Mouse (Mus musculus) embryonic facial prominence, embryonic 14.5 days (tissue): ENCODE results near the gene Nars2. TPM values are rescaled to one million over a fixed set of nuclear protein-coding genes. Genes with fewer than 3 reads are reported as not detected.

ENCODE experiments used
- ATAC-seq: fragments of 200-750 bp; cut with Nextera tagmentation; 2 replicates; pipeline ENCODE4 v1.8.0; 2017; ENCODE audit warnings: low read depth, moderate number of reproducible peaks, moderate TSS enrichment
- DNase-seq: peaks from one replicate; pipeline ENCODE4 v3.0.0-alpha.2; 2015; ENCODE audit warnings: low spot score
- H3K27ac ChIP-seq: fragments of 300-500 bp; sonication (generic); replicated peaks from 2 replicates; pipeline ENCODE4 v1.5.1; 2014; ENCODE audit warnings: low read depth, mild to moderate bottlenecking, low read length, moderate library complexity
- H3K27me3 ChIP-seq: fragments of 300-500 bp; sonication (generic); replicated peaks from 2 replicates; pipeline ENCODE4 v1.6.1; 2014; ENCODE audit warnings: low read length; ENCODE audit not compliant: control insufficient read depth, insufficient read depth
- H3K36me3 ChIP-seq: fragments of 300-500 bp; sonication (generic); 2 replicates; pipeline ENCODE4 v1.6.1; 2014; ENCODE audit warnings: low read length, mixed read lengths; ENCODE audit not compliant: control insufficient read depth, insufficient read depth
- H3K4me1 ChIP-seq: fragments of 300-500 bp; sonication (generic); 2 replicates; pipeline ENCODE4 v1.6.1; 2014; ENCODE audit warnings: antibody characterized with exemption, low read length; ENCODE audit not compliant: control insufficient read depth, insufficient read depth
- H3K4me2 ChIP-seq: fragments of 300-500 bp; sonication (generic); 2 replicates; pipeline ENCODE4 v1.6.1; 2014; ENCODE audit warnings: low read depth, mild to moderate bottlenecking, low read length, moderate library complexity, mixed read lengths
- H3K4me3 ChIP-seq: fragments of 300-500 bp; sonication (generic); 2 replicates; pipeline ENCODE4 v1.5.1; 2014; ENCODE audit warnings: low read depth, mild to moderate bottlenecking, low read length
- H3K9ac ChIP-seq: fragments of 300-500 bp; sonication (generic); 2 replicates; pipeline ENCODE4 v1.6.1; 2014; ENCODE audit warnings: low read depth, mild to moderate bottlenecking, low read length, moderate library complexity, mixed read lengths
- H3K9me3 ChIP-seq: fragments of 300-500 bp; sonication (generic); 2 replicates; pipeline ENCODE4 v1.6.1; 2016; ENCODE audit warnings: low read length; ENCODE audit not compliant: control insufficient read depth
- WGBS: fragments of 180-500 bp; shearing (Covaris S2); extraction: QIAGEN DNeasy Blood & Tissue Kit; methylation state at CpG from one replicate; pipeline ENCODE4 v1.1.7; 2014; 5-methylcytosine and 5-hydroxymethylcytosine counted together
- polyA plus RNA-seq: library from polyadenylated mRNA; unstranded; fragments of >200 nt; fragmentation: Nextera tagmentation; extraction: Ambion mirVana; gene quantifications from 2 replicates; pipeline ENCODE4 v1.2.1, GENCODE M21; 2014

Nars2 gene
- polyA plus RNA-seq, 1 experiment from 2014 or later: 19.2 TPM

DNA sequence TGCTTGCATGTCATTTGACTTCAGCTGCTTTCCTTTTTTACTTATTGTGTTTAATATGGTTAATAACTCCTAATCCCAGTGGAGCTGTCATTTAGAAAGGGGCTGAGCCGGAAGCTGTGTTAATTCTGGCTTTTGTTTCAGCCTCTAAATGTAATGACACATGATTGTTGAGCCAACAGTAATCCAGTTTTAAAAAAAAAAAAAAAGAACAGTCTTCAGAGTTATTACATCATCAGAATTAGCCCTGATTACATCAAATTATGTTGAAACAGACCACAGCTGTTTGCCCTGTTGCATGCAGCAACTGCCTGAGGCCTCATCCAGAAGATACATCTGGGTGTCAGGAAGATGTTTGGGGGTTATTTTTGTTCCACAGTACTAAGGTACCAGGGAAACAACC lies 123.7 kb downstream of the Nars2 start:
- WGBS: 49% methylated on average over 1 of the region's 1 CpGs

GRCm38 (mm10) chr7:97076977-97077376 lies 125.7 kb downstream of the Nars2 start:
- ATAC-seq: no peak
- no peak overlapping the region for H3K4me2 ChIP-seq
- DNase-seq: no peak
- H3K9me3 ChIP-seq: no peaks in the 10 kb centered on the region
- no peaks in the 10 kb centered on the region for H3K4me1 ChIP-seq
- H3K27ac ChIP-seq: no peak overlapping the region
- H3K27me3 ChIP-seq: no peaks in the 10 kb centered on the region
- no peak overlapping the region for H3K9ac ChIP-seq
- no peak overlapping the region for H3K4me3 ChIP-seq
- no peaks in the 10 kb centered on the region for H3K36me3 ChIP-seq

More for the DNA sequence above, 123.7 kb downstream of the Nars2 start:
- Histone ChIP-seq H3K9me3 (no peaks in the 10 kb centered on the region), H3K27ac (no peak overlapping the region), H3K4me1 (no peaks in the 10 kb centered on the region), H3K27me3 (no peaks in the 10 kb centered on the region), H3K36me3 (no peaks in the 10 kb centered on the region), H3K4me3 (no peak overlapping the region), H3K4me2 (no peak overlapping the region), H3K9ac (no peak overlapping the region)
- ATAC-seq: no peak
- DNase-seq: no peak

DNA sequence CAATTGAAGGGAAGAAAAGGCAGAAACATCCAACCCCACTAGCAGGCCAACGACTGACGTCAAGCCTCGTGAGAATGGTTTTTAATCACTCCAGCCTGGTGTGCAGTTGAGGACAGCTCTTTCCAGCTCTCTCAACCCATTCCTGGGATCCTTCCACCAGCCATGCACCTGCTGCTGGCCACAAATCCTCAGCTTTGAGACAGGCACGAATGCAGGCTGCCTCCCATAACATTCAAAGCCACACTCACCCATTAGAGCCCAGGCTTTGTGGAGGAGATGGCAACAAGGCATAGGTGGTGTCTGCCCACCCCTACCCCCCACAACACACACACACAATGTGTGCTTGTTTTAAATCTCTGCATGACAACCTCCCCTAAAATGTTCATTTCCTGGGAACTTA lies 127.4 kb downstream of the Nars2 start:
- H3K4me3 ChIP-seq: no peak overlapping the region
- no peaks in the 10 kb centered on the region for H3K27me3 ChIP-seq
- ATAC-seq (no peak), DNase-seq (no peak)
- H3K4me1 ChIP-seq: peaks cover 4% of the 10 kb centered on the region; the same call in 1 of the 2 replicates
- H3K4me2 ChIP-seq: no peak overlapping the region
- H3K36me3 ChIP-seq: no peaks in the 10 kb centered on the region
- H3K9me3 ChIP-seq: no peaks in the 10 kb centered on the region
- H3K27ac ChIP-seq: no peak overlapping the region
- WGBS: 34% methylated on average over 4 of the region's 4 CpGs
- H3K9ac ChIP-seq: no peak overlapping the region

DNA sequence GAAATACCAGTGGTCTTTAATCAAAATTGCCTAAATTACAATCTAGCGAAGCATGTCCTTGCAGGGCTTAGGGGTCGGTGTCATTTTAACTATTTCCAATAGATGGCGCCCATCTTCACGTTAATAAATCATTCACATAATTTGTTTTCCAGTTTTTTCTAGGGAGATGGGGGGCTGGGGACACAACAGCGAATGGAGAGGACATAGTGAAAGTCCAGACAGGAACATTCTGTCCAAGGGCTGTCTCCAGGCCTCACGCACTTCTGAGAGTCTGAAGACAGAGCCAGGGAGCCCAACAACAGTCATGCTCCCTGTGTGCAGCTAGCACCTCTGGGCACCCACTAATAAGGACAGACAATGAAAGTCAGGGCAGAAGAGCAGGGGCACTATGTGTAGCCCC lies 127.8 kb downstream of the Nars2 start:
- Histone ChIP-seq H3K4me2 (peak overlapping the region; percentile 31; the same call in 1 of the 2 replicates), H3K27me3 (no peaks in the 10 kb centered on the region), H3K27ac (no peak overlapping the region), H3K4me3 (no peak overlapping the region), H3K36me3 (no peaks in the 10 kb centered on the region), H3K4me1 (peaks cover 4% of the 10 kb centered on the region; the same call in 1 of the 2 replicates), H3K9ac (no peak overlapping the region), H3K9me3 (no peaks in the 10 kb centered on the region)
- peak; percentile 69 for DNase-seq
- no peak for ATAC-seq
- WGBS: 14% methylated on average over 6 of the region's 6 CpGs

- H3K27ac ChIP-seq: no peak overlapping the region
- DNase-seq (no peak), ATAC-seq (no peak)
Measured at GRCm38 (mm10) chr7:97079651-97080365, 128.5 kb downstream of the Nars2 start.

DNA sequence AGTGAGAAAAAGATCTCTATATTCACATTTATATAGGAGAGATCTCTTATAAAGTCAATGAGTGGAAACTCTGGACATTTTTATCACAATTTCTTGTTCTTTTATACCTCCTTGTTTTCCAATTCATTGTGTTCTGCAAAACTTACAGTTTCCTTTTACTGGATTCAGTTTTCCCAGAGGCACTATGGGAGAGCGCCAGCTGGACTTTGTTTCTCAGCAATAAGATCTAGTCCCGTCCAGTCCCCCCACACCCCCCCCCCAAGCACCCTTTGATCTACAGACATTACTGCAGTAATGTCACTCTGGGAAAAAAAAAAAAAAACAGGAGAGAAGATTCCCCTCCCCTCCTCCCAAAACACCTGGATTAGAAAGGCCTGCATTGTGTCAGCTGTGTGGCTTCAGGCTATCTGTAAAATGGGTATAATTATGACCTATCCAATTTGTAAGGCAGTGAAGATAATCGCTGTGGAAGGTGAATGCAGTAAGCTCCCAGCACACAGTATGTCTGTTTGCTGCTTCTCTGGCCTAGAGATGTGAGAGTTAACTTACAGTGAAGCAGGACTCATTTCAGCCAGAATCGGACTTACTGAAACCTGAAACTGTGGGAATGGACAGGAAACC lies 129.4 kb downstream of the Nars2 start:
- H3K4me1 ChIP-seq: peaks cover 4% of the 10 kb centered on the region; the same call in 1 of the 2 replicates
- no peaks in the 10 kb centered on the region for H3K9me3 ChIP-seq
- DNase-seq (peak; percentile 59), ATAC-seq (no peak)
- peak overlapping the region; percentile 75 for H3K27ac ChIP-seq
- WGBS: 17% methylated on average over 4 of the region's 4 CpGs
- H3K36me3 ChIP-seq: no peaks in the 10 kb centered on the region
- H3K9ac ChIP-seq: peak overlapping the region; percentile 88
- peak overlapping the region; percentile 84 for H3K4me2 ChIP-seq
- H3K4me3 ChIP-seq: peak overlapping the region; percentile 95
- no peaks in the 10 kb centered on the region for H3K27me3 ChIP-seq

More at GRCm38 (mm10) chr7:97079651-97080365, 128.5 kb downstream of the Nars2 start:
- no peak overlapping the region for H3K9ac ChIP-seq
- H3K4me1 ChIP-seq: peaks cover 4% of the 10 kb centered on the region; the same call in 1 of the 2 replicates
- no peak overlapping the region for H3K4me3 ChIP-seq
- 55% methylated on average over 4 of the region's 4 CpGs for WGBS
- H3K36me3 ChIP-seq: no peaks in the 10 kb centered on the region
- no peaks in the 10 kb centered on the region for H3K9me3 ChIP-seq
- H3K27me3 ChIP-seq: no peaks in the 10 kb centered on the region
- no peak overlapping the region for H3K4me2 ChIP-seq

DNA sequence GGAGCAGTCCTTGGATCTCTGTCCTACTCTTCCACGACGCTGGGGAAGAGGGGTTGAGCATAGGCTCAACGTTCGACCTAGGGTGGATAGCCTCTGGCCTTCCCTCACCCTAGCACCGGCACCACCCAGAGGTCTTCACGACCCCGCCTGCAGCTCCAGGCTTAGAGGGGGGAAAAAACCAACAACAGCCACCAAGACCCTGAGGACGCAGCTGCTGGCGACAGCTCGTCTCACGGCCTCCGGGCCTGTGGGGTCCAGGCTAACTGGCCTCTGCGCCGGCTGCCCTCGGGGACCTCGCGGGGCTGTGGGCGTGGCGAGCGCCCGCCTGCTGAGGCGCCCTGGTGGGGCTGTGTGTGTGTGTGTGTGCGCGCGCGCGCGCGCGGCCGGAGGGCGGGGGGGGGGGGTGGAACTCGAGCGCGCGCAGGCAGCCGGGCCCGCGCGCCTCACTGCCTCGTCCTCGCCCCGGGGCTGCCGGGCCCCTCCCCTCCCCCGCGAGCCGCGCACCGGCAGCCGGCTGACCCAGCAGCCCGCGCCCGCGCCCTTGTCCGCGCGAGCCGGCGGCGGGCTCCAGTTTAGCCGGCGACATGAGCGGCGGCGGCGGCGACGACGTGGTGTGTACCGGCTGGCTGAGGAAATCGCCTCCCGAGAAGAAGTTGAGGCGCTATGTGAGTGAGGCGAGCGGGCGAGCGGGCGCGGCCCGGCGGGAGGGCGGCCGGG lies 130.1 kb downstream of the Nars2 start, which contains the start of gene Gab2:
Gene Gab2 (plus strand): TSS at position 345 of the 717 bp plus-strand sequence.
- peak; percentile 83 for ATAC-seq
- Histone ChIP-seq H3K4me3 (peak within 1 kb of the TSS; percentile 95), H3K27me3 (no peaks in the 10 kb centered on the region), H3K4me2 (peak within 1 kb of the TSS; percentile 84), H3K9ac (peak within 1 kb of the TSS; percentile 88), H3K9me3 (no peaks in the 10 kb centered on the region), H3K4me1 (peaks cover 4% of the 10 kb centered on the region; the same call in 1 of the 2 replicates), H3K27ac (peak within 1 kb of the TSS; percentile 88), H3K36me3 (no peaks in the 10 kb centered on the region)
- WGBS: 0% methylated on average over 3 of the region's 83 CpGs
- DNase-seq: peak; percentile 75

DNA sequence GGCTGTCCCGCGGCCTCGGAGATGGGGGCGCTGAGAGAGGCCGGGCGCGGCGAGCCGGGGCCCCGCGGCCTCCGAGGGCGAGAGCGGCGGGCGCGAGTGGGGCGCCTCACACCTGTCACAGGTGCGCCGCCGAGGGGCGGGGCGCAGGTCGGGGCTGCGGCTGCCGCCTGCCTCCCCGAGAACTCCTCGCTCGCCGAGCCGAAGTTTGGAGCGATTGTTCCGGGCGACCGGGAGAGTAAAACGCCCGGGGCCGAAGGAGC lies 130.6 kb downstream of the Nars2 start:
- DNase-seq (no peak), ATAC-seq (peak; percentile 51; the same call in 1 of the 2 replicates)
- peak overlapping the region; percentile 88 for H3K27ac ChIP-seq
- no peaks in the 10 kb centered on the region for H3K9me3 ChIP-seq
- H3K4me2 ChIP-seq: peak overlapping the region; percentile 84
- H3K27me3 ChIP-seq: no peaks in the 10 kb centered on the region
- no CpG with 5 or more reads among the region's 38 CpGs for WGBS
- H3K4me3 ChIP-seq: peak overlapping the region; percentile 95
- no peaks in the 10 kb centered on the region for H3K36me3 ChIP-seq
- peaks cover 4% of the 10 kb centered on the region; the same call in 1 of the 2 replicates for H3K4me1 ChIP-seq
- peak overlapping the region; percentile 88 for H3K9ac ChIP-seq
